Mouse (Mus musculus) liver, embryonic 11.5 days (tissue): ENCODE results near the gene Tspan18. TPM values are rescaled to one million over a fixed set of nuclear protein-coding genes. Genes with fewer than 3 reads are reported as not detected.

Experiments
- ATAC-seq: fragments of 200-750 bp; cut with Nextera tagmentation; replicated peaks from 2 replicates; pipeline ENCODE4 v1.8.0; 2017; ENCODE audit warnings: moderate number of reproducible peaks, mild to moderate bottlenecking, moderate TSS enrichment, moderate library complexity; ENCODE audit not compliant: low FRiP score
- DNase-seq: peaks from one replicate; pipeline ENCODE4 v3.0.0-alpha.2; 2017; ENCODE audit warnings: low spot score
- H3K27ac ChIP-seq: fragments of 300-500 bp; sonication (generic); 2 replicates; pipeline ENCODE4 v1.5.1; 2014; ENCODE audit warnings: mild to moderate bottlenecking, low read depth, low read length, control low read depth
- H3K27me3 ChIP-seq: fragments of 300-500 bp; sonication (generic); replicated peaks from 2 replicates; pipeline ENCODE4 v1.6.1; 2014; ENCODE audit warnings: low read length, mixed read lengths; ENCODE audit not compliant: control insufficient read depth, insufficient read depth
- H3K36me3 ChIP-seq: fragments of 300-500 bp; sonication (generic); 2 replicates; pipeline ENCODE4 v1.6.1; 2014; ENCODE audit warnings: mild to moderate bottlenecking, low read length, moderate library complexity, mixed read lengths; ENCODE audit not compliant: control insufficient read depth, insufficient read depth
- H3K4me1 ChIP-seq: fragments of 300-500 bp; sonication (generic); replicated peaks from 2 replicates; pipeline ENCODE4 v1.6.1; 2014; ENCODE audit warnings: low read length, mixed read lengths; ENCODE audit not compliant: control insufficient read depth, insufficient read depth
- H3K4me2 ChIP-seq: fragments of 300-500 bp; sonication (generic); 2 replicates; pipeline ENCODE4 v1.6.1; 2014; ENCODE audit warnings: mild to moderate bottlenecking, control low read depth, moderate library complexity
- H3K4me3 ChIP-seq: fragments of 300-500 bp; sonication (generic); 2 replicates; pipeline ENCODE4 v1.5.1; 2014; ENCODE audit warnings: low read depth, low read length, control low read depth
- H3K9ac ChIP-seq: fragments of 300-500 bp; sonication (generic); 2 replicates; pipeline ENCODE4 v1.6.1; 2014; ENCODE audit warnings: low read depth, low read length, control low read depth
- H3K9me3 ChIP-seq: fragments of 300-500 bp; sonication (generic); 2 replicates; pipeline ENCODE4 v1.6.1; 2016; ENCODE audit warnings: low read length, inconsistent platforms, mixed read lengths; ENCODE audit not compliant: control insufficient read depth
- WGBS: fragments of 180-500 bp; shearing (Covaris S2); extraction: QIAGEN DNeasy Blood & Tissue Kit; methylation state at CpG from one replicate; pipeline ENCODE4 v1.1.7; 2014; 5-methylcytosine and 5-hydroxymethylcytosine counted together
- polyA plus RNA-seq: library from polyadenylated mRNA; unstranded; fragments of >200 nt; fragmentation: Nextera tagmentation; extraction: Ambion mirVana; gene quantifications from 2 replicates; pipeline ENCODE4 v1.2.1, GENCODE M21; 2014

Tspan18 gene
- polyA plus RNA-seq = 19.4 and 19.5 TPM in 2 replicates

GRCm38 (mm10) chr2:93333817-93334731, at the start of gene Tspan18:
TSS of gene Tspan18 (minus strand) at chr2:93334505.
- under 1% methylated on average over 85 of the region's 95 CpGs for WGBS
- ATAC-seq (peak; percentile 87), DNase-seq (peak; percentile 84)
- Histone ChIP-seq H3K27ac (peak within 1 kb of the TSS; percentile 57), H3K4me1 (peaks cover 5% of the 10 kb centered on the region; the same call in 1 of the 2 replicates), H3K9ac (peak within 1 kb of the TSS; percentile 69), H3K27me3 (no peaks in the 10 kb centered on the region; the same call in 1 of the 2 replicates), H3K36me3 (no peaks in the 10 kb centered on the region), H3K9me3 (no peaks in the 10 kb centered on the region), H3K4me2 (peak within 1 kb of the TSS; percentile 100), H3K4me3 (peak within 1 kb of the TSS; percentile 72)

GRCm38 (mm10) chr2:93383831-93384230, 49.5 kb upstream of the Tspan18 start:
- no peak overlapping the region for H3K4me3 ChIP-seq
- no peaks in the 10 kb centered on the region for H3K36me3 ChIP-seq
- no peak for DNase-seq
- ATAC-seq = no peak
- H3K4me2 ChIP-seq = no peak overlapping the region
- WGBS = 82% methylated on average over 5 of the region's 5 CpGs
- no peak overlapping the region for H3K9ac ChIP-seq
- H3K4me1 ChIP-seq = no peaks in the 10 kb centered on the region
- no peaks in the 10 kb centered on the region for H3K9me3 ChIP-seq
- no peaks in the 10 kb centered on the region; the same call in 1 of the 2 replicates for H3K27me3 ChIP-seq
- H3K27ac ChIP-seq = no peak overlapping the region

GRCm38 (mm10) chr2:93380680-93381089, 46.4 kb upstream of the Tspan18 start:
- Histone ChIP-seq H3K9me3 (no peaks in the 10 kb centered on the region), H3K4me2 (no peak overlapping the region), H3K27ac (no peak overlapping the region; the same call in 1 of the 2 replicates), H3K4me1 (no peaks in the 10 kb centered on the region), H3K4me3 (no peak overlapping the region), H3K36me3 (no peaks in the 10 kb centered on the region), H3K9ac (no peak overlapping the region), H3K27me3 (no peaks in the 10 kb centered on the region; the same call in 1 of the 2 replicates)
- ATAC-seq (no peak), DNase-seq (no peak)
- 36% methylated on average over 2 of the region's 2 CpGs for WGBS

- H3K36me3 ChIP-seq = no peaks in the 10 kb centered on the region
- H3K27me3 ChIP-seq = no peaks in the 10 kb centered on the region; the same call in 1 of the 2 replicates
- no peak overlapping the region for H3K4me2 ChIP-seq
- 72% methylated on average over 15 of the region's 15 CpGs for WGBS
- DNase-seq (no peak), ATAC-seq (no peak)
- no peak overlapping the region for H3K27ac ChIP-seq
- H3K4me3 ChIP-seq = no peak overlapping the region
- no peaks in the 10 kb centered on the region for H3K9me3 ChIP-seq
- H3K9ac ChIP-seq = no peak overlapping the region
- no peaks in the 10 kb centered on the region; the same call in 1 of the 2 replicates for H3K4me1 ChIP-seq
Observed at GRCm38 (mm10) chr2:93377797-93378196, 43.5 kb upstream of the Tspan18 start.

DNA sequence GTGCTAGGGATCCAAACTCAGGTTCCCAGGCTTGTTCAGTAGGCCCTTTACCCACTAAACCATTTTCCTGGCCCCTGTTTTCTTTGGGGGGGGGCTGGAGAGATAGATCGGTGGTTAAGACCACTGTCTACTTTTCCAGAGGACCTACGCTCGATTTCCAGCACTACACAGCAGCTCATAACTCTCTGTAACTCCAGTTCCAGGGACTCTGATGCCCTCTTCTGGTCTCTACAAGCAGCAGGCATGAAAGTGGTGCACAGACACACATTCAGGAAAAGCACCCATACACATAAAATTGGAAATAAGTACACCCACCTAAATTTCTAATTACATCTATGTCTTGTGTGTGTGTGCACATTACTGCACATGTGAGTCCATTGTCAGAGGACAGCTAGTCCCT, 42.9 kb upstream of the Tspan18 start:
- ATAC-seq = no peak
- Histone ChIP-seq H3K4me3 (no peak overlapping the region), H3K4me2 (no peak overlapping the region), H3K27ac (no peak overlapping the region), H3K9ac (no peak overlapping the region), H3K9me3 (no peaks in the 10 kb centered on the region), H3K27me3 (no peaks in the 10 kb centered on the region), H3K4me1 (no peaks in the 10 kb centered on the region; the same call in 1 of the 2 replicates), H3K36me3 (no peaks in the 10 kb centered on the region)
- WGBS = 97% methylated on average over 3 of the region's 3 CpGs
- no peak for DNase-seq

GRCm38 (mm10) chr2:93372872-93373271, 38.6 kb upstream of the Tspan18 start:
- Histone ChIP-seq H3K36me3 (no peaks in the 10 kb centered on the region), H3K4me1 (no peaks in the 10 kb centered on the region; the same call in none of the 2 replicates), H3K9ac (no peak overlapping the region), H3K4me3 (no peak overlapping the region), H3K27ac (no peak overlapping the region), H3K27me3 (no peaks in the 10 kb centered on the region), H3K9me3 (no peaks in the 10 kb centered on the region), H3K4me2 (no peak overlapping the region)
- ATAC-seq = no peak
- WGBS = 91% methylated on average over 10 of the region's 10 CpGs
- DNase-seq = no peak

- DNase-seq (no peak), ATAC-seq (no peak)
- Histone ChIP-seq H3K4me2 (no peak overlapping the region), H3K4me3 (no peak overlapping the region), H3K9me3 (no peaks in the 10 kb centered on the region), H3K36me3 (no peaks in the 10 kb centered on the region), H3K27me3 (no peaks in the 10 kb centered on the region), H3K27ac (no peak overlapping the region), H3K4me1 (no peaks in the 10 kb centered on the region; the same call in none of the 2 replicates), H3K9ac (no peak overlapping the region)
- WGBS = 22% methylated on average over 6 of the region's 6 CpGs
Observed at GRCm38 (mm10) chr2:93372097-93372571, 37.8 kb upstream of the Tspan18 start.

DNA sequence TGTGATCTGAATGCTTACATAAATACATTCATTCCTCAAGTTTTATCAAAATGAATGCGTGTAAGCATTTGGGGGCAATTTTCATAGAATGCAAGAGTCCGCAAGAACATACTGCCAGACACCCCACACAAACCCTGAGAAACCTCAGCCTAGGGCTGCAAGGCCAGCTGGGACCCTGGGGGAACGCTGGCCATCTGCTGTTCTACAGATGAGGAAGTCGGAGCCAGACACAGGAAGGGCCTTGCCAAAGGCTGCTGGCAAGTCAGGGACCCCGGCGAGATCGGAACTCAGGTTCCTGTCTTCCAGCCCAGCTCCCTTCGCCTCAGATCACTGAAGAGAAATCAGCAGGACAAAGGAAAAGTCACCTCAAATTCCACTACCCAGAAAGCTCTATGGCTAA, 34.6 kb upstream of the Tspan18 start:
- no peak overlapping the region for H3K27ac ChIP-seq
- H3K9me3 ChIP-seq = no peaks in the 10 kb centered on the region

More for the DNA sequence above, 34.6 kb upstream of the Tspan18 start:
- 53% methylated on average over 8 of the region's 8 CpGs for WGBS
- no peak for DNase-seq
- Histone ChIP-seq H3K4me1 (no peaks in the 10 kb centered on the region; the same call in none of the 2 replicates), H3K36me3 (no peaks in the 10 kb centered on the region), H3K9ac (no peak overlapping the region), H3K27me3 (no peaks in the 10 kb centered on the region), H3K4me3 (no peak overlapping the region), H3K4me2 (no peak overlapping the region)
- no peak for ATAC-seq
